Mouse (Mus musculus) thymus, adult 2 months (tissue): ENCODE results near the gene Kprp. TPM values are rescaled to one million over a fixed set of nuclear protein-coding genes. Genes with fewer than 3 reads are reported as not detected.

Experiments
- DNase-seq: peaks from one replicate; pipeline ENCODE4 v3.0.0; 2021
- H3K27ac ChIP-seq: fragments of 200-500 bp; 2 replicates; pipeline ENCODE4 v1.5.1; 2012; ENCODE audit warnings: low read length, control low read depth; ENCODE audit not compliant: control insufficient read depth, insufficient read depth
- H3K27me3 ChIP-seq: fragments of 200-500 bp; 2 replicates; pipeline ENCODE4 v1.6.1; 2012; ENCODE audit warnings: mild to moderate bottlenecking, low read length, moderate library complexity, mixed read lengths; ENCODE audit not compliant: control insufficient read depth, insufficient read depth
- H3K36me3 ChIP-seq: fragments of 200-500 bp; 2 replicates; pipeline ENCODE4 v1.6.1; 2012; ENCODE audit warnings: mild to moderate bottlenecking, low read length, moderate library complexity; ENCODE audit not compliant: control insufficient read depth, insufficient read depth
- H3K4me1 ChIP-seq: fragments of 200-500 bp; replicated peaks from 2 replicates; pipeline ENCODE4 v1.6.1; 2012; ENCODE audit warnings: low read length; ENCODE audit not compliant: control insufficient read depth, insufficient read depth
- H3K4me3 ChIP-seq: fragments of 200-500 bp; 2 replicates; pipeline ENCODE4 v1.5.1; 2012; ENCODE audit warnings: mild to moderate bottlenecking, low read length, control low read depth, moderate library complexity; ENCODE audit not compliant: control insufficient read depth, insufficient read depth
- CTCF ChIP-seq: fragments of 200-500 bp; IDR thresholded peaks from 2 replicates; pipeline ENCODE4 v1.5.1; 2012; ENCODE audit warnings: mild to moderate bottlenecking, control low read depth, low read length, moderate library complexity, borderline replicate concordance; ENCODE audit not compliant: control insufficient read depth, poor library complexity, insufficient read depth; ENCODE audit errors: extremely low read depth
- POLR2A ChIP-seq: fragments of 200-500 bp; IDR thresholded peaks from 2 replicates; pipeline ENCODE4 v1.6.1; 2012; ENCODE audit warnings: mild to moderate bottlenecking, low read length, control low read depth, moderate library complexity; ENCODE audit not compliant: control insufficient read depth, poor library complexity, insufficient read depth; ENCODE audit errors: extremely low read depth
- WGBS: fragments of 180-500 bp; shearing (Covaris S2); methylation state at CpG from one replicate; pipeline ENCODE4 v1.1.7; 2018; 5-methylcytosine and 5-hydroxymethylcytosine counted together
- polyA plus RNA-seq: library from polyadenylated mRNA; depleted of rRNA; stranded (reverse); fragments of >200 nt; gene quantifications from 2 replicates; pipeline ENCODE4 v1.2.3, GENCODE M21; 2012; rRNA removed

Gene Kprp
- polyA plus RNA-seq, 1 experiment: 0.40 TPM

- DNase-seq: no peak
- H3K4me3 ChIP-seq: no peak within 1 kb of the TSS
- no peaks in the 10 kb centered on the region for H3K27me3 ChIP-seq
- H3K4me1 ChIP-seq: no peaks in the 10 kb centered on the region
- no peak within 1 kb of the TSS for H3K27ac ChIP-seq
- TF ChIP-seq POLR2A: no peak
- TF ChIP-seq CTCF: no peak
- no peaks in the 10 kb centered on the region for H3K36me3 ChIP-seq
Observed at GRCm38 (mm10) chr3:92807791-92808190, 19.3 kb downstream of the Kprp start, which contains the start of gene Lce1k. Lce1k (minus strand) TSS chr3:92807891.

- Histone ChIP-seq H3K36me3 (no peaks in the 10 kb centered on the region), H3K4me1 (no peaks in the 10 kb centered on the region), H3K4me3 (no peak within 1 kb of the TSS), H3K27ac (no peak within 1 kb of the TSS), H3K27me3 (no peaks in the 10 kb centered on the region)
- TF ChIP-seq POLR2A: no peak
- no peak for TF ChIP-seq CTCF
- no peak for DNase-seq
- WGBS: 90% methylated on average over 1 of the region's 1 CpGs
Observed at GRCm38 (mm10) chr3:92790414-92790813, 36.6 kb downstream of the Kprp start, which contains the start of gene Lce1j. Lce1j (minus strand) TSS chr3:92790514.

GRCm38 (mm10) chr3:92778799-92779198, 48.2 kb downstream of the Kprp start, which contains the start of gene Lce1i:
Lce1i (minus strand) TSS chr3:92778899.
- WGBS: 74% methylated on average over 1 of the region's 1 CpGs
- TF ChIP-seq CTCF (no peak), POLR2A (no peak)
- no peaks in the 10 kb centered on the region for H3K27me3 ChIP-seq
- DNase-seq: no peak
- H3K4me1 ChIP-seq: no peaks in the 10 kb centered on the region
- no peak within 1 kb of the TSS for H3K27ac ChIP-seq
- no peaks in the 10 kb centered on the region for H3K36me3 ChIP-seq
- H3K4me3 ChIP-seq: no peak within 1 kb of the TSS

Other genes starting within 250 kb of the Kprp start
- 0.45 and 1.3 TPM in 2 replicates for gene Smcp, start 238.2 kb downstream of the Kprp start, polyA plus RNA-seq
- 0.22 TPM in 1 of 2 replicates, not detected in the other for gene 2210017I01Rik, start 219.8 kb downstream of the Kprp start, polyA plus RNA-seq
- not detected in 2 replicates for gene Lce6a, start 205.6 kb downstream of the Kprp start, polyA plus RNA-seq
- gene Lce1a1, start 178.9 kb downstream of the Kprp start, polyA plus RNA-seq: 0.42 and 0.85 TPM in 2 replicates
- gene Lce1b, start 170.3 kb downstream of the Kprp start, polyA plus RNA-seq: 0.54 and 1.1 TPM in 2 replicates
- gene Lce1a2, start 156.9 kb downstream of the Kprp start, polyA plus RNA-seq: 0.47 and 1.00 TPM in 2 replicates
- 0.20 TPM in 2 replicates for gene Lce1c, start 148.0 kb downstream of the Kprp start, polyA plus RNA-seq
- gene Lce1d, start 140.0 kb downstream of the Kprp start, polyA plus RNA-seq: 0.37 and 0.96 TPM in 2 replicates
- 0.31 and 0.48 TPM in 2 replicates for gene Lce1e, start 118.2 kb downstream of the Kprp start, polyA plus RNA-seq
- 0.26 and 0.73 TPM in 2 replicates for gene Lce1f, start 106.9 kb downstream of the Kprp start, polyA plus RNA-seq
- not detected in 2 replicates for gene Gm38119, start 88.2 kb downstream of the Kprp start, polyA plus RNA-seq
- 0.26 TPM in 1 of 2 replicates, not detected in the other for gene Lce1g, start 74.9 kb downstream of the Kprp start, polyA plus RNA-seq
- 0.27 TPM in 1 of 2 replicates, not detected in the other for gene Lce1h, start 62.2 kb downstream of the Kprp start, polyA plus RNA-seq
- gene Lce1i, start 48.3 kb downstream of the Kprp start, polyA plus RNA-seq: 0.27 TPM in 1 of 2 replicates, not detected in the other
- 0.66 and 1.3 TPM in 2 replicates for gene Lce1j, start 36.7 kb downstream of the Kprp start, polyA plus RNA-seq
- gene Lce1k, start 19.4 kb downstream of the Kprp start, polyA plus RNA-seq: 0.35 TPM in 1 of 2 replicates, not detected in the other
- gene Lce1l, start 24.0 kb upstream of the Kprp start, polyA plus RNA-seq: 0.23 TPM in 1 of 2 replicates, not detected in the other
- 0.36 TPM in 2 replicates for gene 2310050C09Rik, start 43.0 kb upstream of the Kprp start, polyA plus RNA-seq
- gene Lce3a, start 99.0 kb upstream of the Kprp start, polyA plus RNA-seq: 0.41 TPM in 1 of 2 replicates, not detected in the other
- 0.88 and 1.8 TPM in 2 replicates for gene Lce3b, start 105.7 kb upstream of the Kprp start, polyA plus RNA-seq
- 0.48 and 1.2 TPM in 2 replicates for gene Lce3c, start 117.2 kb upstream of the Kprp start, polyA plus RNA-seq
- gene Lce3d, start 130.1 kb upstream of the Kprp start, polyA plus RNA-seq: not detected in 2 replicates
- gene Lce3e, start 139.8 kb upstream of the Kprp start, polyA plus RNA-seq: 0.34 TPM in 1 of 2 replicates, not detected in the other
- gene Lce3f, start 165.0 kb upstream of the Kprp start, polyA plus RNA-seq: 0.43 TPM in 1 of 2 replicates, not detected in the other
- 3.1 and 3.9 TPM in 2 replicates for gene Crct1, start 188.4 kb upstream of the Kprp start, polyA plus RNA-seq
- 0.51 and 0.73 TPM in 2 replicates for gene Lce1m, start 191.8 kb upstream of the Kprp start, polyA plus RNA-seq
- gene Gm4858, start 241.6 kb upstream of the Kprp start, polyA plus RNA-seq: 0.13 TPM in 1 of 2 replicates, not detected in the other